15 mouse cellular contexts compared by ENCODE assay signal in genomic region chr11:88479498-88479897, GRCm38 (mm10).
A peak's percentile ranks its signal among the peaks of the same experiment; 100 is the strongest.
DNase-seq lines count a peak whose midpoint lies in the region; ATAC-seq and TF ChIP-seq lines count a peak whose summit lies in the region.
"Had no signal": no experiment of that assay in that cellular context is flagged by ENCODE, and none has a peak within 500 bp of the region (broad histone marks: within the 10 kb centered on the region; RNA-seq: fewer than 3 reads in every experiment).

No protein-coding gene starts in this region.

- no peak for ATAC-seq in forebrain, postnatal 0 days
- ATAC-seq in hindbrain, embryonic 11.5 days (ENCODE audit: low FRiP score): no peak
- ATAC-seq in hindbrain, embryonic 14.5 days (ENCODE audit: low FRiP score): no peak
- no peak for ATAC-seq in forebrain, embryonic 14.5 days
- ATAC-seq in midbrain, embryonic 14.5 days (ENCODE audit: low FRiP score, low TSS enrichment): no peak
- ATAC-seq in erythroid progenitor cell, adult 5-6 weeks (replicated peaks; ENCODE audit: low FRiP score, poor library complexity, severe bottlenecking): no peak

- no peak overlapping the region for H3K9ac ChIP-seq in forebrain, postnatal 0 days
- H3K9ac ChIP-seq in hindbrain, embryonic 11.5 days (ENCODE audit: low read depth, low read length): no peak overlapping the region
- no peak overlapping the region for H3K9ac ChIP-seq in hindbrain, embryonic 14.5 days
- no peak overlapping the region for H3K9ac ChIP-seq in forebrain, embryonic 14.5 days (ENCODE audit: low read length)
- H3K9ac ChIP-seq in midbrain, embryonic 14.5 days (replicated peaks; ENCODE audit: low read length): no peak overlapping the region; the same call in 1 of the 2 replicates
- H3K9ac ChIP-seq: embryonic facial prominence, embryonic 15.5 days; liver, embryonic 13.5 days; neural tube, embryonic 12.5 days had no signal

- peaks cover 55% of the 10 kb centered on the region for H3K36me3 ChIP-seq in forebrain, embryonic 10.5 days (replicated peaks)
- H3K36me3 ChIP-seq in forebrain, postnatal 0 days (ENCODE audit: insufficient read depth): no peaks in the 10 kb centered on the region
- H3K36me3 ChIP-seq in hindbrain, embryonic 11.5 days (ENCODE audit: control insufficient read depth, insufficient read depth, low read length): no peaks in the 10 kb centered on the region
- H3K36me3 ChIP-seq in hindbrain, embryonic 14.5 days (replicated peaks; ENCODE audit: control insufficient read depth, insufficient read depth): no peaks in the 10 kb centered on the region
- H3K36me3 ChIP-seq in forebrain, embryonic 14.5 days (ENCODE audit: control insufficient read depth, insufficient read depth, low read length): no peaks in the 10 kb centered on the region
- H3K36me3 ChIP-seq in midbrain, embryonic 14.5 days (ENCODE audit: control insufficient read depth, insufficient read depth, low read length): no peaks in the 10 kb centered on the region
- H3K36me3 ChIP-seq: embryonic facial prominence, embryonic 15.5 days; liver, embryonic 13.5 days; neural tube, embryonic 12.5 days had no signal

- no peak for TF ChIP-seq CTCF in forebrain, postnatal 0 days (IDR thresholded peaks at IDR 0.05; ENCODE audit: low read depth)

- DNase-seq in forebrain, embryonic 10.5 days (ENCODE audit: extremely low spot score, low spot score): no peak
- DNase-seq in forebrain, postnatal 0 days: no peak
- DNase-seq in hindbrain, embryonic 11.5 days (ENCODE audit: low spot score): no peak
- DNase-seq in hindbrain, embryonic 14.5 days (ENCODE audit: low spot score): no peak
- peak; percentile 42 for DNase-seq in forebrain, embryonic 14.5 days (ENCODE audit: low spot score)
- DNase-seq in midbrain, embryonic 14.5 days: peak; percentile 51
- no peak for DNase-seq in c-Kit-positive CD71-positive TER-119-positive erythroid progenitor cells, embryonic 14.5 days (ENCODE audit: low spot score)
- DNase-seq: adrenal gland, postnatal 25 days; kidney, adult 9 months; layer of hippocampus, adult 9-11 months; liver, embryonic 13.5 days had no signal

- no peak overlapping the region for H3K4me3 ChIP-seq in forebrain, embryonic 10.5 days
- no peak overlapping the region for H3K4me3 ChIP-seq in forebrain, postnatal 0 days (ENCODE audit: low read depth, low read length)
- no peak overlapping the region for H3K4me3 ChIP-seq in hindbrain, embryonic 11.5 days (ENCODE audit: low read depth, low read length)
- H3K4me3 ChIP-seq in hindbrain, embryonic 14.5 days (replicated peaks; ENCODE audit: low read length): no peak overlapping the region
- H3K4me3 ChIP-seq in forebrain, embryonic 14.5 days (ENCODE audit: low read depth, low read length): no peak overlapping the region
- H3K4me3 ChIP-seq in midbrain, embryonic 14.5 days (replicated peaks; ENCODE audit: low read depth, low read length): no peak overlapping the region
- H3K4me3 ChIP-seq: embryonic facial prominence, embryonic 15.5 days; liver, embryonic 13.5 days; megakaryocyte, embryonic 14.5 days; neural tube, embryonic 12.5 days had no signal

- peak overlapping the region; percentile 93; the same call in 1 of the 2 replicates for H3K27ac ChIP-seq in forebrain, embryonic 10.5 days
- H3K27ac ChIP-seq in forebrain, postnatal 0 days (ENCODE audit: low read depth, low read length): no peak overlapping the region
- H3K27ac ChIP-seq in hindbrain, embryonic 11.5 days (ENCODE audit: low read depth, low read length): peak overlapping the region; percentile 0; the same call in 1 of the 2 replicates
- H3K27ac ChIP-seq in hindbrain, embryonic 14.5 days: no peak overlapping the region; the same call in 1 of the 2 replicates
- H3K27ac ChIP-seq in forebrain, embryonic 14.5 days (ENCODE audit: low read depth, low read length): 0 out of 2 replicates have a peak overlapping the region, but pooled peaks have one; percentile 34
- peak overlapping the region; percentile 91 for H3K27ac ChIP-seq in midbrain, embryonic 14.5 days (replicated peaks; ENCODE audit: low read depth, low read length)
- H3K27ac ChIP-seq: embryonic facial prominence, embryonic 15.5 days; liver, embryonic 13.5 days; neural tube, embryonic 12.5 days had no signal

- WGBS in forebrain, embryonic 10.5 days: 88% methylated on average over 5 of the region's 5 CpGs
- 62% methylated on average over 5 of the region's 5 CpGs for WGBS in forebrain, postnatal 0 days
- 74% methylated on average over 5 of the region's 5 CpGs for WGBS in hindbrain, embryonic 11.5 days
- WGBS in hindbrain, embryonic 14.5 days: 58% methylated on average over 5 of the region's 5 CpGs
- WGBS in forebrain, embryonic 14.5 days: 71% methylated on average over 5 of the region's 5 CpGs
- WGBS in midbrain, embryonic 14.5 days: 45% methylated on average over 5 of the region's 5 CpGs

- peaks cover 93% of the 10 kb centered on the region for H3K4me1 ChIP-seq in forebrain, embryonic 10.5 days
- peaks cover 24% of the 10 kb centered on the region for H3K4me1 ChIP-seq in forebrain, postnatal 0 days (ENCODE audit: insufficient read depth)
- H3K4me1 ChIP-seq in hindbrain, embryonic 11.5 days (replicated peaks; ENCODE audit: control insufficient read depth, insufficient read depth, low read length): peaks cover 30% of the 10 kb centered on the region
- H3K4me1 ChIP-seq in hindbrain, embryonic 14.5 days (replicated peaks; ENCODE audit: control insufficient read depth, insufficient read depth, low read length): peaks cover 72% of the 10 kb centered on the region
- H3K4me1 ChIP-seq in forebrain, embryonic 14.5 days (ENCODE audit: control insufficient read depth, insufficient read depth, low read length): peaks cover 61% of the 10 kb centered on the region
- peaks cover 74% of the 10 kb centered on the region for H3K4me1 ChIP-seq in midbrain, embryonic 14.5 days (ENCODE audit: control insufficient read depth, insufficient read depth, low read length)

- H3K4me2 ChIP-seq in forebrain, postnatal 0 days (ENCODE audit: low read depth): no peak overlapping the region
- no peak overlapping the region for H3K4me2 ChIP-seq in hindbrain, embryonic 11.5 days (replicated peaks; ENCODE audit: low read depth, low read length)
- no peak overlapping the region for H3K4me2 ChIP-seq in hindbrain, embryonic 14.5 days (replicated peaks)
- H3K4me2 ChIP-seq in forebrain, embryonic 14.5 days (ENCODE audit: low read length): no peak overlapping the region
- H3K4me2 ChIP-seq in midbrain, embryonic 14.5 days (ENCODE audit: low read length): no peak overlapping the region
- H3K4me2 ChIP-seq: embryonic facial prominence, embryonic 15.5 days; liver, embryonic 13.5 days; neural tube, embryonic 12.5 days had no signal

- no peaks in the 10 kb centered on the region for H3K9me3 ChIP-seq in forebrain, embryonic 10.5 days
- no peaks in the 10 kb centered on the region for H3K9me3 ChIP-seq in forebrain, postnatal 0 days (ENCODE audit: low read length)
- no peaks in the 10 kb centered on the region for H3K9me3 ChIP-seq in hindbrain, embryonic 11.5 days (ENCODE audit: control insufficient read depth, low read length)
- no peaks in the 10 kb centered on the region for H3K9me3 ChIP-seq in hindbrain, embryonic 14.5 days (ENCODE audit: control insufficient read depth, low read length)
- no peaks in the 10 kb centered on the region for H3K9me3 ChIP-seq in forebrain, embryonic 14.5 days (replicated peaks; ENCODE audit: control insufficient read depth, low read length)
- H3K9me3 ChIP-seq in midbrain, embryonic 14.5 days (ENCODE audit: control insufficient read depth, low read length): no peaks in the 10 kb centered on the region
- H3K9me3 ChIP-seq: embryonic facial prominence, embryonic 15.5 days; liver, embryonic 13.5 days; megakaryocyte, embryonic 14.5 days; neural tube, embryonic 12.5 days had no signal

- H3K27me3 ChIP-seq in forebrain, embryonic 10.5 days (ENCODE audit: poor library complexity, severe bottlenecking): no peaks in the 10 kb centered on the region
- H3K27me3 ChIP-seq in forebrain, postnatal 0 days (ENCODE audit: insufficient read depth, low read length): no peaks in the 10 kb centered on the region
- no peaks in the 10 kb centered on the region for H3K27me3 ChIP-seq in hindbrain, embryonic 11.5 days (ENCODE audit: control insufficient read depth, insufficient read depth, low read length)
- H3K27me3 ChIP-seq in hindbrain, embryonic 14.5 days (ENCODE audit: control insufficient read depth, insufficient read depth, low read length): no peaks in the 10 kb centered on the region
- no peaks in the 10 kb centered on the region for H3K27me3 ChIP-seq in forebrain, embryonic 14.5 days (replicated peaks; ENCODE audit: control insufficient read depth, insufficient read depth, low read length)
- H3K27me3 ChIP-seq in midbrain, embryonic 14.5 days (ENCODE audit: control insufficient read depth, insufficient read depth, low read length): no peaks in the 10 kb centered on the region
- H3K27me3 ChIP-seq: embryonic facial prominence, embryonic 15.5 days; liver, embryonic 13.5 days; megakaryocyte, embryonic 14.5 days; neural tube, embryonic 12.5 days had no signal

Comparison
In these comparisons a context has a peak if more than half of its experiments do, and no peak if none do; other contexts are left out.
1. DNase-seq: peak in forebrain, embryonic 14.5 days (single experiment) and midbrain, embryonic 14.5 days (single experiment); none in forebrain, embryonic 10.5 days (single experiment), forebrain, postnatal 0 days (single experiment), hindbrain, embryonic 11.5 days (single experiment), hindbrain, embryonic 14.5 days (single experiment) and c-Kit-positive CD71-positive TER-119-positive erythroid progenitor cells, embryonic 14.5 days (single experiment).
2. H3K27ac ChIP-seq: peak in forebrain, embryonic 10.5 days (single experiment), hindbrain, embryonic 11.5 days (single experiment), forebrain, embryonic 14.5 days (single experiment) and midbrain, embryonic 14.5 days (single experiment); none in forebrain, postnatal 0 days (single experiment) and hindbrain, embryonic 14.5 days (single experiment).